Mouse (Mus musculus) layer of hippocampus, adult 2 months (tissue): ENCODE data around the gene Cyp2a4. TPM values are rescaled to one million over a fixed set of nuclear protein-coding genes. Genes with fewer than 3 reads are reported as not detected.
"Not testable (repeated sequence)": the region's sequence is repeated elsewhere in the genome, so short reads cannot be mapped to it uniquely, and the experiment has no call there.

Source experiments
- DNase-seq, 2 experiments: peaks; one replicate each; pipeline ENCODE4 v3.0.0; 2022; ENCODE audit warnings: low spot score in 2 of 2
- H3K27ac ChIP-seq: fragments of 200-600 bp; 2 replicates; pipeline ENCODE4 v1.8.1; 2022
- H3K4me3 ChIP-seq: fragments of 200-600 bp; 2 replicates; pipeline ENCODE4 v1.8.1; 2022; ENCODE audit warnings: mild to moderate bottlenecking
- long read RNA-seq, 2 experiments: library from polyadenylated mRNA; stranded (forward); transcript quantifications; one replicate each; pipeline ENCODE4 v2.0.0; 2021; ENCODE audit warnings: borderline mapping rate in 2 of 2
- total RNA-seq, 2 experiments: library from RNA; stranded (reverse); gene quantifications; 2 replicates each; pipeline ENCODE4 v1.2.3; 2021

Gene Cyp2a4
- total RNA-seq: not detected
- long read RNA-seq, experiment 1: 0 reads
- long read RNA-seq, experiment 2: 0 reads

DNA sequence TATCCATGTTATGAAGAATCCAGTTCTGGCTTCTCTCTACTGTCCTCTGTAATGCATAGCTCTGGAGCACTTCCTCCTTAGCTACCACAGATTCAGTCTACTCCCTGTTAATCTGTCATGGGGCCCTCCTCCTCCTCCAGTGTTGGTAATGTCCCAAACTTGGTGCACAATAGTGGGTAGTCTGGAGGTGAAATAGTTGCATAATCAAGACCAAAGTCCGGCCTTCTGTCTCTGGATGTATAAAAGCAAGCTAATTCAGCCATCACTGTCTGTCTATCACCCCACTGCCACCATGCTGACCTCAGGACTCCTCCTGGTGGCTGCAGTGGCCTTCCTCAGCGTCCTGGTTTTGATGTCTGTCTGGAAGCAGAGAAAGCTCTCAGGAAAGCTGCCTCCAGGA lies at the start of gene Cyp2a4:
Cyp2a4 (plus strand) TSS at position 244 of the 400 bp plus-strand sequence.
- DNase-seq, H3K27ac ChIP-seq, H3K4me3 ChIP-seq: not testable (repeated sequence)

DNA sequence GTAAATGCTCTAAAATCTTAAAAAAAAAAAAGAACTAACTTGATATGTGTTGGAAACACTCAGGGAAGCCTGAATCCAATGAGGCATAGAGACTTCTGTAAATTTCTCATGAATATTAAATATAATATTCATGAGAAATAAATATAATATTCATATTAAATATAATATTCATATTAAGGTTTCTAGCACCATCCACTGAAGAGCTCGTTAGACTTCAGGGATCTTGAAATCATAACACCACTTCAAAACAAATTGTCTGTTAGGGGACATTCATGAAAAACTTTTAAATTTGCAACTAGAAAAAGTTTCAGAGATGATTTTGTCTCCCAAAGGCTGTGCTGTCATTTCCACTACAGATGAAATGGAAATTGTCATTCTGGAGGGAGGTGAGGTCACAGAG lies 46.9 kb upstream of the Cyp2a4 start, which contains the start of gene Vmn1r184:
Vmn1r184 (plus strand) TSS at position 301 of the 400 bp plus-strand sequence.
- DNase-seq, H3K4me3 ChIP-seq, H3K27ac ChIP-seq: not testable (repeated sequence)

DNA sequence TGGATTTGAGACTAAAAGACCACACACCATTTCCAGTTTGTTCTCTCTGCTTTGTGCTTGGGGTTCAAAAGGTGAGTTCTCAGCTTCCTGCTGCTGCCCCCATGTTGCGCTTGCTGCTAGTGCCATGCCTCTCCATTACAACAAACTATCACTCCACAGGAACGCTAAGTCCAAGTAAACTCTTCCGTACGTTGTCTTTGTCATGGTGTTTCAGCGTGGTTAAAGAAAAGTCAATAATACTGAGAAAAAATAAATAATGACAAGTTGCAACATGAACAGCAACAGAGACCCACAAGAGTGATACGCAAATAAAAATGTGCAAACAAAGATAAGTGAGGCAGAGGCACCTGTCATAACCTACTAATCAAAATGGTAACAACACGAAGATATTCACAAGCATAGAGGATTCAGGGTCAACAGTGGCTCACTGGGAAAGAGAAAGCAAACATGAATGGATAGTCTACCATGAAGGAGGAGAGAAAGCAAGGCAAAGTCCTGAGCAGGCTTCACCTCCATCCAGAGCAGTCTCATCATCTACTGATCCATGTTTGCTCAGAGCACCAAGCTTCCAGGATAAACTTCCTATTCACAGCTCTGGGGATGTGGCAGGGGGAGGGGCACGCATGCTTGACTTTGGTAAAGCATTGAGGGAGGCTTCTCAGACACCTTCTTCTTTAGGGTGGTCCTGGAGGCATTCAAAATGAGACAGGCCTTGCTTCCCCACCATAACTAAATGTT lies 3.4 kb upstream of the Cyp2a4 start:
- not testable (repeated sequence) for H3K4me3 ChIP-seq, DNase-seq

DNA sequence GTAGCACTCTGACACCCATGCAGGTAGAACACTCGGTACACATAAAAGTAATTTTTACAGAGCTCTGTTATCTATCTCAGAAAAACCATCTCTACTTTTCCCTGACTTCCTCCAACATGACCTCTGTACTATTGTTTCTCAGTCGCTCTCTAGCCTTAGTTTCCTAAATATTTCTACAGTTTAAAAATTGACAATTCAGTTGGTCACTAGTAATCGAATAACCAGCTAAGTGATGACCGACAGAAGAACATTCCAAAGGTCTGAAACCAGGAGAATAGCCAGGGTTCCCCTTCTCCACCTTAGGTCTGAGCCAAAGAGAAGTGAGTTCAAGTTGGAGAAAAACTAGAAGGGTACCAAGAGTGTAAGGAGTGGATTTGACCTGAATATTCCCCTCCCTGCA lies 4.8 kb downstream of the Cyp2a4 start:
- H3K27ac ChIP-seq, DNase-seq, H3K4me3 ChIP-seq: not testable (repeated sequence)

More for the DNA sequence above, 3.4 kb upstream of the Cyp2a4 start:
- not testable (repeated sequence) for H3K27ac ChIP-seq

DNA sequence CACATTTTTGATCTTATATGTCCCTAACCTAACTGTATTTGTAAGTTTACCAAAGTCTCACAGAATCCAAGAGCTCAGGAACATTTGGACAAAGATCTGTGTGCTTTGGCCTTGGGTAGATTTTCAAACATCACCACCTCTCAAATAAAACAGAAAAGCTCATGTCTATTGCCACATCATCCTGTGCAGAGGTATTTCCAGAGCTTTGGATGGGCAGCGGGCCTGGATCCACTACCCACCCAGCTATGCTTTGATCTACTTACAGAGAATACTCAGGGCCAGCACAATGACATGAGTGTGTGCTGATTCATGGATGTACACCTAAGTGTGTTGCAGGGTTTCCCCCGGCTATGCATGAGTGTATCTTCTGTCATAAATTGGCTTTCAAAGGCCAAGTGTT lies 8.2 kb downstream of the Cyp2a4 start:
- not testable (repeated sequence) for H3K27ac ChIP-seq, H3K4me3 ChIP-seq, DNase-seq

DNA sequence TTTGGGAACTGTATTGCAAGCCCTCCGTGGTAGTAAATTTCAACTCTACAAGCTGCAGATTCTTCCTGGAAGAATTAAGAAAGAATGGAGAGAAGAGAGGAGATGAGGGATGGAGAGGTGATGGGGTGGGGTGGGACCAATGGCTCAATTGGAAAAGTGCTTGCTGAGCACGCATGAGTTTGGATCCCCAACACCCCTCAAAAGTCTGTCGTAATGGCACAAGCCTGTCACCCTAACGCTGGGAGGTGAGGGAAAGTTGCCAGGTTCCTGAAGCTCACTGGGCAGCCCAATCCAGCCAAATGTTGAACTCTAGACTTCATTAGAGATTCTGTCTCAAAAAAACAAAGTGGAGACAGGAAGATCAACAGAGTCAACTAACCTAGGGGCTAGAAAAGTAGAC lies 8.8 kb downstream of the Cyp2a4 start:
- DNase-seq, H3K27ac ChIP-seq, H3K4me3 ChIP-seq: not testable (repeated sequence)

DNA sequence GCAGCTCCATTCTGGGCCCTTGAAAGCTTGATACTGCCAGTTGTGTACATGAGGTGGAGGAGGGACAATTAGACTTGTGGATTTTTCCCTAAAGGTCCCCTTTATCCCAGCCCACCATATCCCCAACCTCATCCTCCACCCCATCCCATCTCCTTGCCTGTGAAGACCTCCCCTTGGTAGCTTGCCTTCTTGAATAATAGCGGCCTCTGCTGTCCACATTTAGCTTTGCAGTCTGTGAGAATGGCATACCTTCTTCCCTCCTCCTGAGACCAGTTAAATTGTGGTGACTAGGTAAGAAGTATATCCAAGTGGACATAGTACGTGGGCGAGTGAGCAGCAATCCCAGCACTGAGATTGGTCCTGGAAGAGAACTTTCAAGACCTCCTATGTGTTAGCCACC lies 13.4 kb downstream of the Cyp2a4 start:
- not testable (repeated sequence) for H3K4me3 ChIP-seq, H3K27ac ChIP-seq, DNase-seq

DNA sequence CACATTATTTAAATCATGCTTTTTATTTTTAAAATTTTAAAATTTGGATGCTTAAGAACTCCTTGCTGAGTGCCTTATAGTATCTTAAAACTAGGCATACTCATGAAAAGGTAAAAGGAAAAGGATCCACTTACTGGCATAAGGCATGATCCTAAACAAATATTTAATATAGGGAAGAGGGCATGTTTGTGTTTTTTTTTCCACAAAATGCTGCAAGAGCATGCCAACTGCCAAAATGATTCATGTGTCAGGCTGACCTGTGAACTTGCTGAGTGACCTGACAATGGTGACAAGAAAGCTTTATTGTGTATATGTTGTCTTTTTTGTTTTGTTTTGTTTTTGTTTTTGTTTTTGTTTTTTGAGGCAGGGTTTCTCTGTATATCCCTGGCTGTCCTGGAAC lies 43.2 kb downstream of the Cyp2a4 start:
- H3K4me3 ChIP-seq, DNase-seq, H3K27ac ChIP-seq: not testable (repeated sequence)

DNA sequence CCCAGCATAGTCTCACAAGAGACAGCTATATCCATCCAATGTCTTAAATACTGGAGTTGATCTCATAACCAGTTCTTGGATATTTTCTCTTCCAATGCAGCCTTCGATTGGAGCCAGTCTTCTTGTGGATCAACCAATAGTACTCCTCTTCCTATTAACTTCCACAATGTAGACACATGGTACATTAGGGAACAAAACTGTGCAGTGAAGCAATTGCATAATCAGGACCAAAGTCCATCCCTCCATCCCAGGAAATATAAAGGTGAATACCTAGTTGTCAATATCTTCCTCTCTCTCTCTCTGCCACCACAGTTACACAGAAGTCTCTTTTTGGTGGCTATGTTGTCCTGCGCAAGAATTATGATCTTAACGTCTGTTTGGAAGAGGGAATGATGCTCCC lies 45.3 kb downstream of the Cyp2a4 start:
- not testable (repeated sequence) for H3K27ac ChIP-seq, DNase-seq

DNA sequence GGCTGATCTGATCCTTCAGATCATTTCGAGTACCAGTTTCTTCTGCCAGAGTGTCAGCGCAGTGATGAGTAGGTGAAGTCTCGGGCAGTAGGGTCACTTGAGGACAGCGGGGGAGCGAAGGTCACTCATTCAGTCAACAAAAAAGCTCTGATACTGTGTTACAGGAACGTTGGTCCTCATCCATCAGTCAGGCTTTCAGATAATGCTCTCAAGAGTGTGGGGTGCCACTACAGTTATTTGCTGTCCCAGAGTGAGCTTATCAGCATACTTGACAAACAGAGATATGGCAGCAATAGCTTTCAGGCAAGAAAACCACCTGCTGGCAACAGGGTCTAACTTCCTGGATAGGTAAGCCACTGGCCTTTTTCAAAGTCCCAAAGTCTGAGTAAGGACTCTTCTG lies 49.8 kb downstream of the Cyp2a4 start:
- H3K4me3 ChIP-seq, H3K27ac ChIP-seq, DNase-seq: not testable (repeated sequence)

More for the DNA sequence above, 45.3 kb downstream of the Cyp2a4 start:
- not testable (repeated sequence) for H3K4me3 ChIP-seq

Other genes with a start within 250 kb of the Cyp2a4 start
- not detected for gene Cyp2b13, start 245.7 kb upstream of the Cyp2a4 start, total RNA-seq
- not detected for gene Cyp2b9, start 133.8 kb upstream of the Cyp2a4 start, total RNA-seq
- not detected for gene Vmn1r184, start 46.8 kb upstream of the Cyp2a4 start, total RNA-seq
- gene Nlrp9c, start 96.5 kb downstream of the Cyp2a4 start, total RNA-seq: not detected
- not detected for gene Nlrp4a, start 127.9 kb downstream of the Cyp2a4 start, total RNA-seq
- not detected for gene Nlrp9a, start 227.9 kb downstream of the Cyp2a4 start, total RNA-seq